13 mouse cellular contexts compared by ENCODE assay signal in genomic region chr19:7142207-7142915, GRCm38 (mm10). TPM values are rescaled to one million over a fixed set of nuclear protein-coding genes. Genes with fewer than 3 reads are reported as not detected.
A peak's percentile ranks its signal among the peaks of the same experiment; 100 is the strongest.
DNase-seq lines count a peak whose midpoint lies in the region; ATAC-seq and TF ChIP-seq lines count a peak whose summit lies in the region.
"Had no signal": no experiment of that assay in that cellular context is flagged by ENCODE, and none has a peak within 500 bp of the region (broad histone marks: within the 10 kb centered on the region; RNA-seq: fewer than 3 reads in every experiment).

No protein-coding gene starts in this region.

- WGBS in forebrain, embryonic 10.5 days: 65% methylated on average over 5 of the region's 5 CpGs
- 48% methylated on average over 5 of the region's 5 CpGs for WGBS in forebrain, embryonic 11.5 days
- 52% methylated on average over 5 of the region's 5 CpGs for WGBS in kidney, postnatal 0 days
- 58% methylated on average over 5 of the region's 5 CpGs for WGBS in kidney, embryonic 14.5 days
- 37% methylated on average over 5 of the region's 5 CpGs for WGBS in forebrain, embryonic 12.5 days
- 39% methylated on average over 5 of the region's 5 CpGs for WGBS in midbrain, embryonic 15.5 days

- H3K4me1 ChIP-seq in forebrain, embryonic 10.5 days: peaks cover 86% of the 10 kb centered on the region
- peaks cover 34% of the 10 kb centered on the region for H3K4me1 ChIP-seq in forebrain, embryonic 11.5 days (replicated peaks; ENCODE audit: control insufficient read depth, insufficient read depth, low read length)
- peaks cover 28% of the 10 kb centered on the region for H3K4me1 ChIP-seq in kidney, postnatal 0 days (replicated peaks; ENCODE audit: insufficient read depth, low read length)
- peaks cover 35% of the 10 kb centered on the region for H3K4me1 ChIP-seq in kidney, embryonic 14.5 days (ENCODE audit: control insufficient read depth, insufficient read depth, low read length)
- H3K4me1 ChIP-seq in forebrain, embryonic 12.5 days: peaks cover 78% of the 10 kb centered on the region
- H3K4me1 ChIP-seq in midbrain, embryonic 15.5 days: peaks cover 74% of the 10 kb centered on the region

- H3K27me3 ChIP-seq in forebrain, embryonic 10.5 days (ENCODE audit: poor library complexity, severe bottlenecking): peaks cover 98% of the 10 kb centered on the region
- peaks cover 7% of the 10 kb centered on the region for H3K27me3 ChIP-seq in forebrain, embryonic 11.5 days (ENCODE audit: control insufficient read depth, insufficient read depth, low read length)
- H3K27me3 ChIP-seq in kidney, postnatal 0 days (ENCODE audit: insufficient read depth, low read length): peaks cover 22% of the 10 kb centered on the region
- H3K27me3 ChIP-seq in kidney, embryonic 14.5 days (ENCODE audit: control insufficient read depth, insufficient read depth, low read length): peaks cover 30% of the 10 kb centered on the region
- H3K27me3 ChIP-seq in forebrain, embryonic 12.5 days: peaks cover 50% of the 10 kb centered on the region
- H3K27me3 ChIP-seq in midbrain, embryonic 15.5 days (replicated peaks): peaks cover 3% of the 10 kb centered on the region; the same call in 1 of the 2 replicates

- TF ChIP-seq CTCF in kidney, postnatal 0 days (IDR thresholded peaks at IDR 0.05; ENCODE audit: low read depth): no peak

- DNase-seq in forebrain, embryonic 10.5 days (ENCODE audit: extremely low spot score, low spot score): no peak
- DNase-seq in forebrain, embryonic 11.5 days (ENCODE audit: low spot score): no peak
- DNase-seq in kidney, postnatal 0 days (ENCODE audit: low spot score): peak; percentile 19
- DNase-seq in cerebellum, postnatal 14 days: no peak
- no peak for DNase-seq in spleen, postnatal 14 days (ENCODE audit: low spot score in 2 of 2)
- DNase-seq: cerebellum, adult 9-11 months; gastrocnemius, postnatal 10 days; kidney, adult 11 months; lung, postnatal 36 days had no signal

- 0 out of 2 replicates have a peak overlapping the region, but pooled peaks have one; percentile 72 for H3K27ac ChIP-seq in forebrain, embryonic 10.5 days
- no peak overlapping the region for H3K27ac ChIP-seq in forebrain, embryonic 11.5 days (ENCODE audit: low read depth, low read length)
- no peak overlapping the region for H3K27ac ChIP-seq in kidney, postnatal 0 days
- no peak overlapping the region for H3K27ac ChIP-seq in kidney, embryonic 14.5 days (ENCODE audit: low read depth, low read length)
- peak overlapping the region; percentile 78 for H3K27ac ChIP-seq in forebrain, embryonic 12.5 days
- peak overlapping the region; percentile 68; the same call in 1 of the 2 replicates for H3K27ac ChIP-seq in midbrain, embryonic 15.5 days
- H3K27ac ChIP-seq: limb, embryonic 15.5 days had no signal

- H3K36me3 ChIP-seq in forebrain, embryonic 10.5 days (replicated peaks): no peaks in the 10 kb centered on the region
- H3K36me3 ChIP-seq in forebrain, embryonic 11.5 days (ENCODE audit: control insufficient read depth, insufficient read depth, low read length): no peaks in the 10 kb centered on the region
- no peaks in the 10 kb centered on the region for H3K36me3 ChIP-seq in kidney, postnatal 0 days (ENCODE audit: insufficient read depth, low read length)
- H3K36me3 ChIP-seq in kidney, embryonic 14.5 days (ENCODE audit: control insufficient read depth, insufficient read depth, low read length): no peaks in the 10 kb centered on the region
- no peaks in the 10 kb centered on the region for H3K36me3 ChIP-seq in forebrain, embryonic 12.5 days (replicated peaks)
- no peaks in the 10 kb centered on the region for H3K36me3 ChIP-seq in midbrain, embryonic 15.5 days (replicated peaks)
- H3K36me3 ChIP-seq: limb, embryonic 15.5 days had no signal

- no peaks in the 10 kb centered on the region for H3K9me3 ChIP-seq in forebrain, embryonic 10.5 days
- H3K9me3 ChIP-seq in forebrain, embryonic 11.5 days (ENCODE audit: control insufficient read depth, low read length): no peaks in the 10 kb centered on the region
- H3K9me3 ChIP-seq in kidney, postnatal 0 days (replicated peaks; ENCODE audit: low read length): no peaks in the 10 kb centered on the region
- no peaks in the 10 kb centered on the region for H3K9me3 ChIP-seq in kidney, embryonic 14.5 days (ENCODE audit: control insufficient read depth, low read length)
- H3K9me3 ChIP-seq in forebrain, embryonic 12.5 days: no peaks in the 10 kb centered on the region
- H3K9me3 ChIP-seq in midbrain, embryonic 15.5 days: no peaks in the 10 kb centered on the region
- H3K9me3 ChIP-seq: limb, embryonic 15.5 days had no signal

- H3K4me3 ChIP-seq in forebrain, embryonic 10.5 days: no peak overlapping the region
- H3K4me3 ChIP-seq in forebrain, embryonic 11.5 days (ENCODE audit: low read depth, low read length): no peak overlapping the region
- H3K4me3 ChIP-seq in kidney, postnatal 0 days (replicated peaks; ENCODE audit: low read depth, low read length): no peak overlapping the region
- no peak overlapping the region for H3K4me3 ChIP-seq in kidney, embryonic 14.5 days (ENCODE audit: low read length)
- H3K4me3 ChIP-seq in forebrain, embryonic 12.5 days (replicated peaks): no peak overlapping the region
- no peak overlapping the region for H3K4me3 ChIP-seq in midbrain, embryonic 15.5 days
- H3K4me3 ChIP-seq: limb, embryonic 15.5 days had no signal

- H3K9ac ChIP-seq in forebrain, embryonic 11.5 days (ENCODE audit: low read length): no peak overlapping the region
- H3K9ac ChIP-seq in kidney, postnatal 0 days (ENCODE audit: low read depth, low read length): no peak overlapping the region
- H3K9ac ChIP-seq in kidney, embryonic 14.5 days (ENCODE audit: low read depth, low read length): no peak overlapping the region
- H3K9ac ChIP-seq in forebrain, embryonic 12.5 days: no peak overlapping the region
- H3K9ac ChIP-seq in midbrain, embryonic 15.5 days: no peak overlapping the region
- H3K9ac ChIP-seq: limb, embryonic 15.5 days had no signal

- ATAC-seq in forebrain, embryonic 11.5 days (replicated peaks; ENCODE audit: low FRiP score): no peak
- ATAC-seq in kidney, postnatal 0 days (replicated peaks; ENCODE audit: low FRiP score, low read depth): no peak
- no peak for ATAC-seq in kidney, embryonic 14.5 days (ENCODE audit: low FRiP score, low TSS enrichment)
- ATAC-seq in forebrain, embryonic 12.5 days (ENCODE audit: low FRiP score): no peak
- ATAC-seq in midbrain, embryonic 15.5 days (replicated peaks): no peak

- no peak overlapping the region for H3K4me2 ChIP-seq in forebrain, embryonic 11.5 days (ENCODE audit: low read depth, low read length, severe bottlenecking)
- H3K4me2 ChIP-seq in kidney, postnatal 0 days (ENCODE audit: low read length): no peak overlapping the region
- H3K4me2 ChIP-seq in kidney, embryonic 14.5 days (replicated peaks; ENCODE audit: low read depth, low read length): no peak overlapping the region
- H3K4me2 ChIP-seq in forebrain, embryonic 12.5 days: no peak overlapping the region
- no peak overlapping the region for H3K4me2 ChIP-seq in midbrain, embryonic 15.5 days
- H3K4me2 ChIP-seq: limb, embryonic 15.5 days had no signal

RNA-seq across cellular contexts. Expression of gene Flrt1, which starts 36.8 kb away (rescaled TPM):
- polyA plus RNA-seq in forebrain, embryonic 10.5 days (2016; fragmentation: Nextera tagmentation; extraction: Ambion mirVana): 4.0 and 4.8 TPM in 2 replicates
- polyA plus RNA-seq in forebrain, embryonic 11.5 days (2014; fragmentation: Nextera tagmentation; extraction: Ambion mirVana): 7.7 and 9.0 TPM in 2 replicates
- 4.8 and 5.1 TPM in 2 replicates for polyA plus RNA-seq in kidney, postnatal 0 days (2015; fragmentation: Nextera tagmentation; extraction: Ambion mirVana)
- 3.0 and 5.5 TPM in 2 replicates for polyA plus RNA-seq in kidney, embryonic 14.5 days (2014; fragmentation: Nextera tagmentation; extraction: Ambion mirVana)
- polyA plus RNA-seq in forebrain, embryonic 12.5 days (2016; fragmentation: Nextera tagmentation; extraction: Ambion mirVana): 7.3 and 8.0 TPM in 2 replicates
- 12.2 and 12.5 TPM in 2 replicates for polyA plus RNA-seq in midbrain, embryonic 15.5 days (2015; fragmentation: Nextera tagmentation; extraction: Ambion mirVana)

Comparison
In these comparisons a context has a peak if more than half of its experiments do, and no peak if none do; other contexts are left out.
1. H3K27ac ChIP-seq: peak in forebrain, embryonic 10.5 days (single experiment), forebrain, embryonic 12.5 days (single experiment) and midbrain, embryonic 15.5 days (single experiment); none in forebrain, embryonic 11.5 days (single experiment), kidney, postnatal 0 days (single experiment) and kidney, embryonic 14.5 days (single experiment).